8 mouse cellular contexts compared by ENCODE assay signal in genomic region chr10:79811736-79812637, GRCm38 (mm10). TPM values are rescaled to one million over a fixed set of nuclear protein-coding genes. Genes with fewer than 3 reads are reported as not detected.
DNase-seq lines count a peak whose midpoint lies in the region; ATAC-seq lines count a peak whose summit lies in the region.

No protein-coding gene starts in this region.

- peaks cover 5% of the 10 kb centered on the region; the same call in 1 of the 2 replicates for H3K4me1 ChIP-seq in heart, embryonic 15.5 days (replicated peaks)
- H3K4me1 ChIP-seq in liver, embryonic 13.5 days (replicated peaks) = peaks cover 31% of the 10 kb centered on the region
- H3K4me1 ChIP-seq in stomach, embryonic 16.5 days (ENCODE audit: control insufficient read depth, insufficient read depth, low read length) = 0 out of 2 replicates have a peak, but pooled peaks cover 2% of the 10 kb centered on the region

- peaks cover 8% of the 10 kb centered on the region; the same call in 1 of the 2 replicates for H3K36me3 ChIP-seq in heart, embryonic 15.5 days
- H3K36me3 ChIP-seq in liver, embryonic 13.5 days = no peaks in the 10 kb centered on the region
- 0 out of 2 replicates have a peak, but pooled peaks cover 4% of the 10 kb centered on the region for H3K36me3 ChIP-seq in stomach, embryonic 16.5 days (ENCODE audit: control insufficient read depth, insufficient read depth, low read length)

- no peak overlapping the region for H3K4me3 ChIP-seq in heart, embryonic 15.5 days
- H3K4me3 ChIP-seq in liver, embryonic 13.5 days (replicated peaks) = no peak overlapping the region
- H3K4me3 ChIP-seq in stomach, embryonic 16.5 days (replicated peaks; ENCODE audit: low read length) = no peak overlapping the region

- WGBS in heart, embryonic 15.5 days = 25% methylated on average over 15 of the region's 15 CpGs
- 25% methylated on average over 15 of the region's 15 CpGs for WGBS in liver, embryonic 13.5 days (ENCODE audit: insufficient replicate concordance)
- 29% methylated on average over 15 of the region's 15 CpGs for WGBS in stomach, embryonic 16.5 days

- no peaks in the 10 kb centered on the region for H3K9me3 ChIP-seq in heart, embryonic 15.5 days (replicated peaks)
- H3K9me3 ChIP-seq in liver, embryonic 13.5 days (replicated peaks) = no peaks in the 10 kb centered on the region
- no peaks in the 10 kb centered on the region for H3K9me3 ChIP-seq in stomach, embryonic 16.5 days (replicated peaks; ENCODE audit: control insufficient read depth, low read length)

- H3K27me3 ChIP-seq in heart, embryonic 15.5 days = no peaks in the 10 kb centered on the region
- H3K27me3 ChIP-seq in liver, embryonic 13.5 days = no peaks in the 10 kb centered on the region
- no peaks in the 10 kb centered on the region for H3K27me3 ChIP-seq in stomach, embryonic 16.5 days (ENCODE audit: control insufficient read depth, insufficient read depth, low read length)

- peak; percentile 93 to 94 for DNase-seq in B cell, adult 2 months
- peak; percentile 86 for DNase-seq in brain, adult 2 months (ENCODE audit: low read depth, low spot score)
- DNase-seq in kidney, postnatal 10 days = peak; percentile 92
- DNase-seq in liver, embryonic 13.5 days = peak; percentile 61
- peak; percentile 92 for DNase-seq in neural tube, embryonic 10.5 days (ENCODE audit: extremely low spot score, low spot score)

- H3K27ac ChIP-seq in heart, embryonic 15.5 days = no peak overlapping the region
- H3K27ac ChIP-seq in liver, embryonic 13.5 days = no peak overlapping the region
- H3K27ac ChIP-seq in stomach, embryonic 16.5 days (ENCODE audit: low read length) = no peak overlapping the region

- ATAC-seq in erythroid progenitor cell, adult 5-6 weeks (replicated peaks; ENCODE audit: low FRiP score, poor library complexity, severe bottlenecking) = peak; percentile 62
- 0 out of 2 replicates have a peak, but pooled peaks have one; percentile 9 for ATAC-seq in heart, embryonic 15.5 days (replicated peaks; ENCODE audit: insufficient number of reproducible peaks, insufficient read depth, low FRiP score, low read depth)
- ATAC-seq in liver, embryonic 13.5 days (ENCODE audit: low read depth) = 0 out of 2 replicates have a peak, but pooled peaks have one; percentile 41
- peak; percentile 51; the same call in 1 of the 2 replicates for ATAC-seq in stomach, embryonic 16.5 days (ENCODE audit: insufficient read depth, low FRiP score)

- H3K4me2 ChIP-seq in heart, embryonic 15.5 days = no peak overlapping the region
- no peak overlapping the region for H3K4me2 ChIP-seq in liver, embryonic 13.5 days
- no peak overlapping the region for H3K4me2 ChIP-seq in stomach, embryonic 16.5 days (ENCODE audit: low read depth, low read length)

- H3K9ac ChIP-seq in heart, embryonic 15.5 days = no peak overlapping the region
- H3K9ac ChIP-seq in liver, embryonic 13.5 days = no peak overlapping the region
- no peak overlapping the region for H3K9ac ChIP-seq in stomach, embryonic 16.5 days (ENCODE audit: low read length)

RNA-seq across cellular contexts. Expression of gene Misp, which starts 8.8 kb away (rescaled TPM):
- total RNA-seq in erythroid progenitor cell, adult 5-6 weeks (2015; ENCODE audit: low replicate concordance) = not detected in 2 replicates
- not detected in 2 replicates for total RNA-seq in erythroid progenitor cell, adult 5-6 weeks (2017; ENCODE audit: low replicate concordance)
- polyA plus RNA-seq in heart, embryonic 15.5 days (2015; fragmentation: Nextera tagmentation; extraction: Ambion mirVana) = 0.81 and 1.3 TPM in 2 replicates
- polyA plus RNA-seq in liver, embryonic 13.5 days (2015; fragmentation: Nextera tagmentation; extraction: Ambion mirVana) = 0.25 and 0.75 TPM in 2 replicates
- 50.6 and 62.3 TPM in 2 replicates for polyA plus RNA-seq in stomach, embryonic 16.5 days (2015; fragmentation: Nextera tagmentation; extraction: Ambion mirVana)

RNA-seq across cellular contexts. Expression of gene Palm, which starts 18.6 kb away (rescaled TPM):
- 8.8 and 16.2 TPM in 2 replicates for total RNA-seq in erythroid progenitor cell, adult 5-6 weeks (2015; ENCODE audit: low replicate concordance)
- total RNA-seq in erythroid progenitor cell, adult 5-6 weeks (2017; ENCODE audit: low replicate concordance) = 2.0 and 9.2 TPM in 2 replicates
- 57.8 and 73.1 TPM in 2 replicates for polyA plus RNA-seq in heart, embryonic 15.5 days (2015; fragmentation: Nextera tagmentation; extraction: Ambion mirVana)
- 7.1 and 7.4 TPM in 2 replicates for polyA plus RNA-seq in liver, embryonic 13.5 days (2015; fragmentation: Nextera tagmentation; extraction: Ambion mirVana)
- polyA plus RNA-seq in stomach, embryonic 16.5 days (2015; fragmentation: Nextera tagmentation; extraction: Ambion mirVana) = 56.8 and 58.0 TPM in 2 replicates

RNA-seq across cellular contexts. Expression of gene Prss57, which starts 21.2 kb away (rescaled TPM):
- 25.6 and 44.0 TPM in 2 replicates for total RNA-seq in erythroid progenitor cell, adult 5-6 weeks (2015; ENCODE audit: low replicate concordance)
- 1.1 and 6.5 TPM in 2 replicates for total RNA-seq in erythroid progenitor cell, adult 5-6 weeks (2017; ENCODE audit: low replicate concordance)
- 0.49 and 5.1 TPM in 2 replicates for polyA plus RNA-seq in heart, embryonic 15.5 days (2015; fragmentation: Nextera tagmentation; extraction: Ambion mirVana)
- polyA plus RNA-seq in liver, embryonic 13.5 days (2015; fragmentation: Nextera tagmentation; extraction: Ambion mirVana) = 2.6 and 3.2 TPM in 2 replicates
- polyA plus RNA-seq in stomach, embryonic 16.5 days (2015; fragmentation: Nextera tagmentation; extraction: Ambion mirVana) = 0.55 and 0.72 TPM in 2 replicates

RNA-seq across cellular contexts. Expression of gene Fstl3, which starts 34.9 kb away (rescaled TPM):
- 5.4 TPM in 1 of 2 replicates, not detected in the other for total RNA-seq in erythroid progenitor cell, adult 5-6 weeks (2015; ENCODE audit: low replicate concordance)
- total RNA-seq in erythroid progenitor cell, adult 5-6 weeks (2017; ENCODE audit: low replicate concordance) = 0.38 and 1.3 TPM in 2 replicates
- 29.0 and 30.9 TPM in 2 replicates for polyA plus RNA-seq in heart, embryonic 15.5 days (2015; fragmentation: Nextera tagmentation; extraction: Ambion mirVana)
- polyA plus RNA-seq in liver, embryonic 13.5 days (2015; fragmentation: Nextera tagmentation; extraction: Ambion mirVana) = 0.58 and 0.68 TPM in 2 replicates
- polyA plus RNA-seq in stomach, embryonic 16.5 days (2015; fragmentation: Nextera tagmentation; extraction: Ambion mirVana) = 18.1 and 23.1 TPM in 2 replicates

RNA-seq across cellular contexts. Expression of gene Ptbp1, which starts 42.2 kb away (rescaled TPM):
- 134 and 185 TPM in 2 replicates for total RNA-seq in erythroid progenitor cell, adult 5-6 weeks (2015; ENCODE audit: low replicate concordance)
- 89.3 and 94.7 TPM in 2 replicates for total RNA-seq in erythroid progenitor cell, adult 5-6 weeks (2017; ENCODE audit: low replicate concordance)
- polyA plus RNA-seq in heart, embryonic 15.5 days (2015; fragmentation: Nextera tagmentation; extraction: Ambion mirVana) = 89.6 and 162 TPM in 2 replicates
- 136 and 175 TPM in 2 replicates for polyA plus RNA-seq in liver, embryonic 13.5 days (2015; fragmentation: Nextera tagmentation; extraction: Ambion mirVana)
- polyA plus RNA-seq in stomach, embryonic 16.5 days (2015; fragmentation: Nextera tagmentation; extraction: Ambion mirVana) = 268 and 308 TPM in 2 replicates

Comparison
In these comparisons a context has a peak if more than half of its experiments do, and no peak if none do; other contexts are left out.
1. ATAC-seq: peak in every context shown above with its lines; median percentile 62 in erythroid progenitor cell, adult 5-6 weeks; 51 in stomach, embryonic 16.5 days; 41 in liver, embryonic 13.5 days; 9 in heart, embryonic 15.5 days.
2. RNA of gene Misp, which starts 8.8 kb away (polyA plus RNA-seq): 50.6 to 62.3 TPM in stomach, embryonic 16.5 days; 0.81 to 1.3 TPM in heart, embryonic 15.5 days and 0.25 to 0.75 TPM in liver, embryonic 13.5 days; every median in the first group is over 10 times any median in the second.
3. Peak in every context shown above with its lines, with median percentiles within 50 percentile points of each other: DNase-seq.